Mouse (Mus musculus): Measurements from ENCODE around the gene Pwwp2a.
A peak's percentile ranks its signal among the peaks of the same experiment; 100 is the strongest.

Gene Pwwp2a

DNA sequence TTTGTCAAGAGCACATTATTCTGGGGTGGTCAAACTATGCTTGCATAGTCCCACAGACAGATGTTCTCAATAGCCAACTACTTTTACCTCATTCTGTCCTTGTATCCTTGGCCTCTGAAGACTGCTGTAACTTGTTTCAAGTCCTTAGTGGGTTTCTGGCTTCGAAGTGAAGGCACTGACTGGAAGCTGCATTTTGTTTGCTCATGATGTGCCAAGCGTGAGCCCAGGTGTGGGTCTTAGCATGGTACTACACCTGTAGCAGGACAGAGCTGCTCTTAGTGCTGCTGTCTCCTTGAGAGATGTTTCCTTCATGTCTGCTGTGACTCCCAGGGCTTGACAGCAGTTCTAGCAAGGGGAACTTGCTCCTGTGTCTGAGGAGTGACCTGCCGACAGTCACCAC, 41.6 kb downstream of the Pwwp2a start:
- DNase-seq (ENCODE audit: extremely low read depth, low read depth), result no peak

DNA sequence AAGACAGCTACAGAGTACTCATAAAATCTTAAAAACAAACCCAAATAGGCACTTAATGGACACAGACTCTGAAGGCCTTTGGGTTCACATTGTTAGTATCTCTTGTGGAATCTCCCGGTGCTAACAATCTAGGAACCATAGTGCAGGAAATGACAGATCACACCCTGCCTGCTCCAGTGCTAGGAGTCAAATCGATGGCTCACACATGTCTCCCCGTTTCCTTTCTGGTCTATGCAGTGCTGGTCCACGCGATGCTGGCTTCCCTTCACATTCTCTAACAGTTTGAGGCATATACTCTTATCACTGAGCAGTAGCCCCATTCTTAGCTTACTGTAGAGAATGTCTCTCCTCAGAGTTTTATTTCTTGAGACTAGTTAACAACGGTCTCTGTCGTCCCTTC, 46.0 kb downstream of the Pwwp2a start:
- peak; percentile 62 for DNase-seq (ENCODE audit: extremely low read depth, low read depth)

DNA sequence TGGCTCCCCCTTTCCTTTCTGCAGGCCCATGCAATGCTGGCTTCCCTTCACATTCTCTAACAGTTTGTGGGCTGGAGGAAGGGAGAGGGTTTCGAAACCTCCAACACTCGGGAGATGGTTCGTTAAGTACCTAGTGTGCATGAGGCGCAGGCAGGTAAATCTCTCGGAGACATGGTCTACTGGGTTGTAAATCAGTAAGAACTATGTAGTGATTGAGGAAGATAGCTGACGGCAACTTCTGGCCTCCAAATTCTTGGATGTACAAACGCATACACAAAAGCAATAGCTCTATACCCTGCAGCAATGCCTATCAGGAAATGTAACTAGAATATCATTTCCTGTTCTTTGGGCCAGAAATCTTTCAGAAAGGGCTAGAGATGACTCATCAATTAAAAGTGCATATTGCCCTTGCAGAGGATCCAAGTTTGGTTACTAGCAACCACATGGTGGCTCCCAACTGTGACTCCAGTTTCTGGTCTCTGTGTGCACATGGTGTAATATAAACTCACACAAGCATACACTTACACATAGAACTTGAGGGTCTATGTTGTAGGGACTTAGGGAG, 47.0 kb downstream of the Pwwp2a start:
- peak; percentile 32 for DNase-seq (ENCODE audit: extremely low read depth, low read depth)

DNA sequence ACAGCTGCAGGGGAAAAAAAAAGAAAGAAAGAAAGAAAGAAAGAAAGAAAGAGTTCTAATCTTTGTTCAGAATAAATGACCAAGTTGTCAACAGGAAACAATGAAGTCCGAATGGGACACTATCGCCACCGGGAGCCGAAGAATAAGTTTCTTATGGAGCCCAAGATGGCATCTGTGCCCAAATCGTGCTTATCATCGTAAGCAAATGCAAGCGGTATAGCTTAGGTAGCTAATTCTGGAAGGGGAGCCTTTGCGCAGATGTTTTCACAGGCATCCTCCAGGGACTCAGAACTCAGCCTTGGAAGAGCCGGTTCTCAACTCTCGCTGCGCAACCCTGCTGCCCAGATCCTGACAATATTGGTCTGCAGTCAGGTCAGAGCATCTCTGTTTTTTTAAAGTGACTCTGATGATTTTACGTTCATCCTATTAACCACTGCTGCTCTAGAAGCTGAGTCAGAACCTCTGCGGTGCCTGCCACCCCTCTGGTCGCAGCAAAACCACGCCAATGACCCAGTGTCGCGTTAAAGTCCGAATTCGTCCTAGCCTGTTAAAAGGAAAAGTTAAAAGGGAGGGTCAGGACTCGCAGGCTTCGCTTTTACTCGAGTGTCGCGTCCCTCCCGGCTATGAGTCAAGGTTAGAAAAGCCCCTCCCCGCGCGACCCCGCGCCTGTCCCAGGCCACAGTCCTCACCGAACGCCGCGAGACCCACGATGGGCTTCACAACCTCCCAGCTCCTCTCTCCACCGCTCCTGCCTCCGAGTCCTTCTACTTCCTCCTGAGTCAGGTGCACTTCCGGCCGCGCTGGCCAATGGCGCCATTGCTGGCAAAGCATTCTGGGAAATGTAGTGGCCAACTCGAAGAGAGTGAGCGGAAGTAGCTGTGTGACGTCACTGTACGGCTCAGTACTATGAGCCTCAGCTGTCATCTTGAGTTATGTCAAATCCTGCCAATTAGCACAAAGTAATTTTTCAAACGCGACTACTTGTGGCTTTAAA, 65.7 kb downstream of the Pwwp2a start, which contains the start of gene Ttc1:
Gene Ttc1, minus strand, starts transcription at position 776 of the 994 bp plus-strand sequence.
- DNase-seq (ENCODE audit: extremely low read depth, low read depth), result peak; percentile 96

DNA sequence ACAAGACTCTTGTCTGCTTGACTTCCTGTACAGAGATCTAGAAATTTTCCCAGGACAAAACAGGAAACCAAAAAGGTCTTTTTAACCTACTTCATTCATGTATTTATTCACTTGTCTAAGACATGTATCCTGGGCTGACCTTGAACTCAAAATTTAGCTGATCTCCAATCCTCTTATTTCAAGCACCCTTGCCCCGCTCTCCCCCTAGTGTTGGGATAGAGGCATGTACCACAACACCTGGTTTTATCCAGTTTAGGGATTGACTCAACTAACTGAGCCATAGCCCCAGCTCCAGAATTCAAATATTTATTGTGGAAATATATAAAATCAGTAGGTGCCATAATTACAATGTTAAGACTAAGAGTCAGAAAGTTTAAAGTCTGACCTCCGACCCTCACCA, 69.7 kb downstream of the Pwwp2a start:
- DNase-seq (ENCODE audit: extremely low read depth, low read depth), result no peak

DNA sequence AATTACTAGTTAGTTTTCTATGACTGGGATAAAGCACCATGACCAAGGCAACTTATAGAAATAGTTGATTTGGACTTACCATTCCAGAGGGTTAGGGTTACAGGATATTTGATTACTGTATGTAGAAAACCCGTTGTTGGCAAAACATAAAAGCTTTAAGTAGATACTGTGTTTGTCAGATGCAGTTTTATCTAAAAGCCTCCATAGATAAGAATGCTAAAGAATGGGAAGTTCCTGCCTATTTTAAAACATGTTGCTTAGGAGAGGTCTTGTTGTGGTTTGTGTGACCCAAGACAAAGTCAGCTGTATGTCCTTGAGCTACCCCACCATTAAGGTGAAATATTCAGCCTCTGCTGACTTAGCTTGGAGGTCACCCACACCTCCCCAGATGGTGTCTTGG, 72.8 kb downstream of the Pwwp2a start:
- no peak for DNase-seq (ENCODE audit: extremely low read depth, low read depth)

DNA sequence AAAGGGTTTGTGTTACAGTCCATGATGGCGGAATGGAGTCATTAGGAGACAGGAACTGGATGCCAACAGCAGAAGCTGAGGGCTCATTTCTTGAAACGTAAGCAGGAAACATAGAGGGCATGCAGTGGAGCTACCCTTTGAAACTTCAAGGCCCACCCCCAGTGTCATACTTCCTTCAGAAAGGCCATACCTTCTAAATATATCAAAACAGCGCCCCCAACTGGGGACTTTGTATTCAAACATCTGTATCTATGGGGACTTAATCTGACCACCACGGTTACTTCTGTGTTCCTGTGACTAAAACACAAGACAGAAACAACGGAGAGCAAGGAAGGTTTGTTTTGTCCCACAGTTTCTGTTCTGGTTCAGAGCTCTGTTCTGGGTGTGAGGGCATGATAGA, 73.6 kb downstream of the Pwwp2a start:
- DNase-seq (ENCODE audit: extremely low read depth, low read depth), result peak; percentile 33

DNA sequence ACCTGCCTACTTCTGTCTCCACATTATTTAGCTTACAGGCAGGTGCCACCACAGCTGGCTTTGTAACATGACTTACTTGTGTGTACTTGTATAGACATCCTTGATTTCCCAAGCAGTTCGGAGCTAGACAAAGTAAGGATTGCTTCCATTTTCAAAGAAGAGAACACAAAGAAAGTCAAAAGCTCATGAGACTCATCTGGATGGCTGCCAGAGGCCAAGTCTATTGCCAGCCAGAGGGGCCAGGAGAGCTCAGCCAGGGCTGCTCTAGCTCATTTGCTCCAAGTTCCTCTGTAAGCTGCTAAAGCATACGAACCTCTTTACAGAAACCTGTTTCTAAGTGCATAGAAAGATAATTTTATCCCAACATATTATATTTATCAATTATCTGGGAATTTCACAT, 76.6 kb downstream of the Pwwp2a start:
- DNase-seq (ENCODE audit: extremely low read depth, low read depth), result no peak

DNA sequence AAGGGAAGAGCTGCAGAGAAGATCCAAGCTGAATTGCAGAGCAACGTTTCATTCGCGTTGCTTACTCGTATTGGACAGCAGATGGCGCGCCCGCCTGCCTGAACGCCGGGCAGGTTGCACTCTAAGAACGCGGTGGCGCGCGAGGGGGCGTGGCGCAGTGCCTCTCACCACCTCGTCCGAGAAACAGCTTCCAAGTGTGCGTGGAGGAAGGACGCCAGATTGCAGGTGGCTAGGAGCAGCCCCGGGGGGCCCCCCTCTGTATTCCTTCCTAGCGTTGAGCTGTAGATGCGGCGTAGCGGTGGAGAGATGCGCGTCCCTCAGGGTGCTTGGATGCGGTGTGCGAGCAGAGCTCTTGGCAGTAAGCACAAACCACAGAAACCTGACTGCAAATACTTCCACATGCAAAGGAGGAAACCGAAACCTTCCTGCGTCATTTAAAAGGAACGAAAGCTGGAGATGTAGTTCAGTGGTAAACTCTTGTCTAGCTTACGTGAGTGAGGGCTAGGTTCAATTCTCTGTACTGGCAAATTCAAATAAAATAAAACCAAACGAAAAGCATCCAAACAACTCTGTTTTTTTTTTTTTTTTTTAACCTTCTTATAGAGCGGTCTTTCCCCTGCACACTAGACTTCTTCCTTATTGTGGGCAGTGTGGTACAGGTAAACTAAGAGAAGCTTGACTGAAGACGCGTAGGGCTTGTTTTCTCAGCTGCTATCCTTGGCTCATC, 85.3 kb downstream of the Pwwp2a start:
- DNase-seq (ENCODE audit: extremely low read depth, low read depth), result peak; percentile 34

DNA sequence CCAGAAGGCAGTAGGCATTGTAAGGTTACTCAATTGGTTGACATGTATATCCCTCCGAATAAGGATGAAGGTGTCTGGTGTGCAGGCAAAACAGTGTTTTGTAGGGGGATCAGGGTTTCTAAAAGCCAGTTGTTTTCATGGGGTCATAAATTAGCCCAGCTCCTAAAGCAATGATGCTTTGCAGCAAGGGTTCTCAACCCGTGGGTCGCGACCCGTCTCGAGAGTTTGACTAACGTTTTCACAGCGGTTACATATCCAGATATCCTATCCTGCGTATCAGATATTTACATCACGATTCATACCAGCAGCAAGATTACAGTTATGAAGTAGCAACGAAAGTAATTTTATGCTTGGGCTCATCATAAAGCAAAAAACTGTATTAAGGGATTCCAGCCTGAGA, 86.0 kb downstream of the Pwwp2a start:
- DNase-seq (ENCODE audit: extremely low read depth, low read depth), result no peak

DNA sequence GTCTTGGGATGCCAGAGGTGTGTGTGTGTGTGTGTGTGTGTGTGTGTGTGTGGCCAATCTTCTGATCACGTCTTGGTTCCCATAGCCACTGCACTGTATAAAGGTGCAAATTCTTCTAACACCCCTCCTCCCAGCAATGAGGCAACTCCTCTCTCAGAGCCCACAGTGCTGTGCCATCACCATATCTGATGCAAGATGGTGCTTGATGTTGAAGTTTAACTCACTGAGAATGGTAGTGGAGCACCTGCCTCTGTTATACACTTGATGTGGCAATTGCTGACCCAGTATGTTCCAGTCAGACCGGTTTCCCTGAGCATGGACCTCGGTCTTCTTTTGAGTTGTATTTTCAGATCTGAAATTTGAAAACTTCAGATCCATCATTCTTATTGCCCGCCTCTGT, 88.3 kb downstream of the Pwwp2a start:
- no peak for DNase-seq (ENCODE audit: extremely low read depth, low read depth)

Measured in MEL-GATA-1-ER (cell line).